Mouse (Mus musculus) liver, embryonic 12.5 days (tissue): ENCODE data around the gene Osbpl2. TPM values are rescaled to one million over a fixed set of nuclear protein-coding genes. Genes with fewer than 3 reads are reported as not detected.

ENCODE experiments used
- ATAC-seq: fragments of 200-750 bp; cut with Nextera tagmentation; 2 replicates; pipeline ENCODE4 v1.8.0; 2017; ENCODE audit warnings: moderate number of reproducible peaks, mild to moderate bottlenecking, moderate library complexity
- H3K27ac ChIP-seq: fragments of 300-500 bp; sonication (generic); 2 replicates; pipeline ENCODE4 v1.5.1; 2016; ENCODE audit warnings: mild to moderate bottlenecking
- H3K27me3 ChIP-seq: fragments of 300-500 bp; sonication (generic); replicated peaks from 2 replicates; pipeline ENCODE4 v1.6.1; 2016; ENCODE audit warnings: mild to moderate bottlenecking, moderate library complexity
- H3K36me3 ChIP-seq: fragments of 300-500 bp; sonication (generic); 2 replicates; pipeline ENCODE4 v1.6.1; 2016; ENCODE audit warnings: mild to moderate bottlenecking, moderate library complexity
- H3K4me1 ChIP-seq: fragments of 300-500 bp; sonication (generic); 2 replicates; pipeline ENCODE4 v1.6.1; 2016
- H3K4me2 ChIP-seq: fragments of 300-500 bp; sonication (generic); 2 replicates; pipeline ENCODE4 v1.6.1; 2016; ENCODE audit warnings: mild to moderate bottlenecking, moderate library complexity
- H3K4me3 ChIP-seq: fragments of 300-500 bp; sonication (generic); 2 replicates; pipeline ENCODE4 v1.5.1; 2016; ENCODE audit warnings: mild to moderate bottlenecking, moderate library complexity
- H3K9ac ChIP-seq: fragments of 300-500 bp; sonication (generic); 2 replicates; pipeline ENCODE4 v1.6.1; 2016; ENCODE audit warnings: mild to moderate bottlenecking, moderate library complexity
- H3K9me3 ChIP-seq: fragments of 300-500 bp; sonication (generic); replicated peaks from 2 replicates; pipeline ENCODE4 v1.6.1; 2016; ENCODE audit warnings: mild to moderate bottlenecking, moderate library complexity
- WGBS: fragments of 180-500 bp; shearing (Covaris S2); methylation state at CpG from one replicate; pipeline ENCODE4 v1.1.7; 2016; ENCODE audit not compliant: insufficient replicate concordance; 5-methylcytosine and 5-hydroxymethylcytosine counted together
- polyA plus RNA-seq: library from polyadenylated mRNA; unstranded; fragments of >200 nt; fragmentation: Nextera tagmentation; extraction: Ambion mirVana; gene quantifications from 2 replicates; pipeline ENCODE4 v1.2.1, GENCODE M21; 2016

Osbpl2 gene
- polyA plus RNA-seq, 1 experiment from 2014 or later = 13.5 TPM

DNA sequence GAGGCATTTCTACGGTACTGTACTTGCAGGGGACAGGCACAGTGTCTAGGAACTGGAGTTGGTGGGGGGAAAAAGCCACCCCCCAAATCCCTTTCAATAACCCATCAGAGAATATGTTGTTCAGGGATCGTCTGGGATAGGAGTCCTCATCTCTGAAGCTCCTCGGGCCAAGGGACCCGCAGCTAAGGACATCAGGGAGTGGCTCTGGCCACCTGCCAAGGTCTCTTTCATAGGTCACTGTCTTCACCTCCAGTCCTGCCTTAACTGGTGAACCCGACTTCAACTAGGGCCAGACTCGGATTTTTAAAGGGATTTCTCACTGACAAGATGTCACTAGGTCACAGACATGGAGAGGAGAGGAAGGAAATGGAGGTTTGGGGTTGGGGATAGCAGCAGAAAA is 10.8 kb upstream of the Osbpl2 start:
- Histone ChIP-seq H3K4me2 (no peak overlapping the region), H3K9me3 (no peaks in the 10 kb centered on the region), H3K36me3 (no peaks in the 10 kb centered on the region), H3K4me1 (peaks cover 16% of the 10 kb centered on the region), H3K27me3 (peaks cover 59% of the 10 kb centered on the region), H3K9ac (no peak overlapping the region), H3K27ac (no peak overlapping the region), H3K4me3 (no peak overlapping the region)
- no peak for ATAC-seq
- WGBS = 43% methylated on average over 6 of the region's 6 CpGs

DNA sequence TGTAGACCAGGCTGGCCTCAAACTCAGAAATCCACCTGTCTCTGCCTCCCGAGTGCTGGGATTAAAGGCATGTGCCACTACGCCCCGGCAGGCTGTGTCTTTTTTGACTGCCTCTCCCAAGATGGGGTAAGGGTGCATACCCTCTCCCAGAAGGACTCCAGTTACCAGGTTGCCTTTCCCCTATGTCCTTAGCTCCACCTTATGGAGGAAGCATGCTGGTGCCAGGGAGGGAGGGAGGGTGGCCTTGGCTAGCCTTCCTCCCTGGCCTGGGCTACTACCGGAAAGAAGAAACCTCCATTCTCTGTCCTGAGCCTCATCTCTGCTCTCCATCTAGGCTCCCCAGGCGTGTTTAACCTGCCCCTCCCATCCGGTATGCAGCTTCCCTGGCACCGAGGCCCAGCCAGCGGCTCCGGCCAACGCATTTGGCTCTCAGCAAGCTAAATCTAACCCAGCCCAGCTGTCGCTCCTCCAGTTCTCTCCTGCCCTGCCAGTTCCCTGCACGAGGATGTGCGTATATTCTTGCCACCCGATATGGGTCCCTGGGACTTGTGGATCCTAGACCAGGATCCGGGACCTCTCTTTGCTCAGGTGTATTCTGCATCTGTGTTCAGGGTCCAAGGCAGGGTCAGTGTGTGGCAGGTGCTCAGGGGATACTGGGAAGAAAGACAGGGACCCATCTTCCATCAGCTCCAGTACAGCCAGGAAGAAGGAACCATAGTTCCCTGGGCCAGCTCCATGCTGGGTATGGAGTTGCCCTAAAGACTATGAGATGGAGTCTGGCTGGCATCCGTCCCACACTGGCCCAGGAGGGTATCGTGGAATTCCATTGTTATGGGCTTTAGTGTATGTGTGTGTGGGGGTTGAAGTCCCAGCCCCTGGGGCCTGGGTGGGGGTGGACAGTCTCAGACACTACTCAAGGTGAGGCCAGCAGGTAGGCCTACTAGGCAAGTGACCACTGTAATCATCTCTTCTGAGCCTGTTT is 4.9 kb upstream of the Osbpl2 start:
- H3K4me3 ChIP-seq = no peak overlapping the region
- no peak overlapping the region for H3K9ac ChIP-seq
- no peak for ATAC-seq
- no peaks in the 10 kb centered on the region for H3K9me3 ChIP-seq
- H3K27me3 ChIP-seq = peaks cover 51% of the 10 kb centered on the region
- peaks cover 28% of the 10 kb centered on the region for H3K4me1 ChIP-seq
- H3K36me3 ChIP-seq = no peaks in the 10 kb centered on the region
- H3K4me2 ChIP-seq = no peak overlapping the region
- H3K27ac ChIP-seq = no peak overlapping the region
- WGBS = 60% methylated on average over 17 of the region's 17 CpGs

DNA sequence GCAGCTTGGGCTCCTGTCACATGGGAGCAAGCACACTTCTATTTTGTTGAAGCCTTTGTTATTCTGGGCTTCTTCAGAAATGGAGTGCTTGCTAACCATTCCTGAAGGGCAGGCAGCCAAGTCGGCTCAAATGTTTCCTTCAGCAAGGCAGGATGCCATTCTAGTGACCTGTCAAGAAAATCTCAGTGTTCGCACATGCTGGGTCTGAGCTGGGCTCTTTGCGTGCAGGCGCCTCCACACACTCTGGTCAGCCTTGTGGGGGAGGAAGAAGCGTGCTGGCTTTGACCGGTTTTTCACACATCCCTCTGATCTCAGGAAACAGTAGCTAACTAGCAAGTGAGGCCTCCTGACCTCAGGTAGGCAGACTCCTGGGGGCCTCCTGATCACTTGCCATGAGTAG is 3.8 kb upstream of the Osbpl2 start:
- Histone ChIP-seq H3K4me1 (peaks cover 35% of the 10 kb centered on the region), H3K27me3 (peaks cover 44% of the 10 kb centered on the region)
- 30% methylated on average over 6 of the region's 6 CpGs for WGBS

DNA sequence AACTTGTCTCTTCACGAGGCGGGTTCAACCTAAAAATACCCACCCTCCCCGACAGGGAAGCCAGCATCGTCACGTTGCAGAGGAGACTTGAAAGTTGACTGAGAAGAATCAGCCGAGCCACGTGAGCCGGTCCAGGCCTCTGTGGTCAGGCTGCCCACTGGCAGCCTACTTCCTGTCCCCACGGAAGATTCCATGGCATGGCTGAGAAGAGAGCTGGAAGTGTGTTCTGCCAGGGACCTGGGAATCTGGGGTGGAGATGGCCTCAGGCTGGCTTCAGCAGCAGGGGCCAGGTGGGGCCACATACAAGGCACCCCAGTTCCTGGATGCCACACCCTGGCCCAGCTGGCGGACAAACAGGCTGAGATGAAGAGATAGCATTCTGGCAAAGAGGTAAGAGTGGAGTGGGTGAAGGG is 3.0 kb upstream of the Osbpl2 start:
- H3K9ac ChIP-seq = no peak overlapping the region
- WGBS = 30% methylated on average over 10 of the region's 10 CpGs
- peaks cover 43% of the 10 kb centered on the region for H3K4me1 ChIP-seq
- no peaks in the 10 kb centered on the region for H3K36me3 ChIP-seq
- no peaks in the 10 kb centered on the region for H3K9me3 ChIP-seq
- peaks cover 36% of the 10 kb centered on the region for H3K27me3 ChIP-seq
- no peak overlapping the region for H3K4me2 ChIP-seq
- no peak for ATAC-seq
- H3K4me3 ChIP-seq = no peak overlapping the region
- no peak overlapping the region for H3K27ac ChIP-seq

More for the DNA sequence above, 3.8 kb upstream of the Osbpl2 start:
- H3K4me3 ChIP-seq = no peak overlapping the region
- H3K9ac ChIP-seq = no peak overlapping the region
- H3K27ac ChIP-seq = no peak overlapping the region
- no peaks in the 10 kb centered on the region for H3K9me3 ChIP-seq
- ATAC-seq = no peak
- H3K4me2 ChIP-seq = no peak overlapping the region
- H3K36me3 ChIP-seq = no peaks in the 10 kb centered on the region

DNA sequence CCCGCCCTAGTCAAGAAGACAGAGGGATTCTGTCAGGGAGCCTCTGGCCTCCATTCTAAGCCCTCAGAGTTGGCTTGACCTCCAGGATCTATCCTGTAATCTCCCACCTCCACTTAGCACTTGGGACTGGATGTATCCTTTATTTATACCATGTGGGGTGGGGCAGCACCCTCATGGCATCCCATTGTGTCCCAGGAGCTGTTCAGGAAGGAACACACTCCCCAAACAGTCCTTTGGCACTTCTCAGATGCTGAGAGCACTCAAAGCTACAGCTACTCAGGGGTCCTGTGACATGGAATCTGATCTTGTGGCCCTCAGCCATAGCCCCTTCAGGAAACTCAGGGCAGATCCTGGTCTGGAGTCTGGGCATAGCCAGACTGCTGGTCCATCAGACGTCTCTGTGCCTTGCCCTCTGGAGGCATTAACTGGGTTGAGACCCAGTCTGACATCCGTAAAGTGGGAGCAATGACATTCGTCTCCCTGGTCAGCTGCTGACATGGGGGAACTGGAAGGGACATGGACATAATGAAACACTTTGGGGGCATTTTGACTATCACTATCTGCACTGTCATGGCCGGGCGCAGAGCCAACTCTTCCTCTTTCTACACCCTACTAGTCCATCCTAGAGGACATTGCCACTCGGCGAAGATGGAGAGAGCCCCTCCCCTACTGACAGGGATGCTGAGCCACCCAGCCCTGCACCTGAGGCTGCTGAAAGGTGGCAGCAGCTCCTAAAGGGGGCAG is 2.2 kb upstream of the Osbpl2 start:
- no peak overlapping the region for H3K4me2 ChIP-seq
- H3K9ac ChIP-seq = no peak overlapping the region
- no peaks in the 10 kb centered on the region for H3K9me3 ChIP-seq
- peaks cover 44% of the 10 kb centered on the region for H3K4me1 ChIP-seq
- no peak for ATAC-seq
- no peak overlapping the region for H3K4me3 ChIP-seq
- no peak overlapping the region for H3K27ac ChIP-seq
- 53% methylated on average over 8 of the region's 8 CpGs for WGBS
- H3K36me3 ChIP-seq = no peaks in the 10 kb centered on the region
- H3K27me3 ChIP-seq = peaks cover 36% of the 10 kb centered on the region

DNA sequence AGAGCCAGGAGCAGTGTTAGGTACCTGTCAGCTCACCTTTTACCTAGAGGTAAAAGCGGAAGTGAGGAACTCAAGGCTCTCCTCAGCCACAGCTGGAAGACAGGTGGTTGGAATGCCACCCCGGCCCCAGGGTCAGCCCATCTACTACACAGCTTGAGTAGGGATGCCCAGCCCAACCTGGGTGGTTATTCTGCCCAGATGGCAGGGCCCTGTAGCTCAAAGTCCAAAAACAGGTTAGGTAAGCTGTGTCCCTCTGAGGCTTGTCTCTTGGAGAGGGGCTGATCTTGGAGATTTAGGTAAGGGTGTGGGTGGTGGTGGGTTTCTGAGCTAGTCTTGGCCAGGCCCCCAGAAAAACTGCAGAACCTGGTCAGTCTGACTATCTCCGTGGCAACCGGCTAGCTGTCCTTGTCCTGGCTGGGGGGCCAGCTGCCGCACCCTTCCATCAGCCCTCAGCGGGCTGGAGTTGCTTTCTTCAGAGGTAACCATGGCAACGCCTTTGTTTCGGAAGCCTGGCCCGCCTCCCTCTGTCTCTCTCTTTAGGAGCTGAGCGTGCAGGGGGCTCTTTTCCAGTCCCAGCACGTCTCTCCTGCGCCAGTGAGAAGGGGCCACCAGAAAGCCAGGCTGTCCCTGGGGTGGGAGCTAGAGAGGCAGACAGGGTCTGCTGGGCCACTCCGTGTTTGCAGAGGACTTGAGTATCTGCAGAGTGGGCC is 1.5 kb upstream of the Osbpl2 start:
- WGBS = 18% methylated on average over 13 of the region's 13 CpGs
- Histone ChIP-seq H3K27ac (no peak overlapping the region), H3K36me3 (no peaks in the 10 kb centered on the region), H3K4me1 (peaks cover 44% of the 10 kb centered on the region), H3K27me3 (peaks cover 36% of the 10 kb centered on the region), H3K9me3 (no peaks in the 10 kb centered on the region), H3K4me2 (peak overlapping the region; percentile 86; the same call in 1 of the 2 replicates), H3K4me3 (no peak overlapping the region), H3K9ac (no peak overlapping the region)
- ATAC-seq = no peak

DNA sequence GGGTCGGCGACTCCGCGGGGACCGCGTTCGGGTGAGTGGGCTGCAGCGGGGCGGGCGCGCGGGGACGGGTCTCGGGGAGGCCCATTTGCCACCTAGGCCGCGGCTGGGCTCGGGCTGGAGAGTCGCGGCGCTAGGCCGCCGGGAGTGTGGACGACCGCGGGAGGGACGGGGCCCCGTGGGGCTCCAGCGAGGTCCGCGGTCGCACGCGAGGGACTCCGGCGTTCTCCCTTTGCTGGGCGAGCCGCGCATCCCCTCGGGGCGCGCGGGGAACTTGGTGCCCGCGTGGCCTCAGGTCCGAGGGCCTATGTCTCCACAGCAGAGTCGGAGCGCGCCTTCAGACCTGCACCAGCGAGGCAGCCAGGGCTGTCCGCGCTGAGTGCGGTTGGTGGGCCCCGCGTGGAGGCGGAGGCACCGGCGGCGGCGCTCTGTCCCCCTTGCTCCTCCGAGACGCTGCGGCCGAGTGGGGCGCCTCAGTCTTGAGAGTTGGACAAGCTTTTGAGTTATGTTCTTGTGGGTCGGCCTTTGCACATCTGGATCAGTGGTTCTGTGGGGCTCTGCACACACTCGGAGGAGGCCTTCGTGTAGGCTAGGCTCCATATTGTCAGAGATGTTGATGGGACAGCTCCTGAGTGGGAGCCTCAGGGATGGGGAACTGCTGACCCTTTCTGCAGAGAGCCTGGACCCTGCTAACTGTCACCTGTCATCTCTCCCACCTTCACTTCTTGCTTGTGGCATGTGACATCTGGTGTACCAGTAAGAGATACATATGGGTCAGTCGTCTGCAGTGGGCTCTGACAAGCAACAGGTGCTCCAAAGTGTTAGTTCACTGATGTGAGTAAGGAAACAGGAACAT is 559 bp downstream of the Osbpl2 start:
- Histone ChIP-seq H3K4me1 (peaks cover 44% of the 10 kb centered on the region), H3K36me3 (peaks cover 6% of the 10 kb centered on the region), H3K9me3 (no peaks in the 10 kb centered on the region), H3K4me3 (peak overlapping the region; percentile 81), H3K27ac (peak overlapping the region; percentile 75), H3K4me2 (peak overlapping the region; percentile 86), H3K27me3 (peaks cover 30% of the 10 kb centered on the region), H3K9ac (peak overlapping the region; percentile 88)
- under 1% methylated on average over 62 of the region's 68 CpGs for WGBS
- ATAC-seq = peak; percentile 19; the same call in 1 of the 2 replicates

DNA sequence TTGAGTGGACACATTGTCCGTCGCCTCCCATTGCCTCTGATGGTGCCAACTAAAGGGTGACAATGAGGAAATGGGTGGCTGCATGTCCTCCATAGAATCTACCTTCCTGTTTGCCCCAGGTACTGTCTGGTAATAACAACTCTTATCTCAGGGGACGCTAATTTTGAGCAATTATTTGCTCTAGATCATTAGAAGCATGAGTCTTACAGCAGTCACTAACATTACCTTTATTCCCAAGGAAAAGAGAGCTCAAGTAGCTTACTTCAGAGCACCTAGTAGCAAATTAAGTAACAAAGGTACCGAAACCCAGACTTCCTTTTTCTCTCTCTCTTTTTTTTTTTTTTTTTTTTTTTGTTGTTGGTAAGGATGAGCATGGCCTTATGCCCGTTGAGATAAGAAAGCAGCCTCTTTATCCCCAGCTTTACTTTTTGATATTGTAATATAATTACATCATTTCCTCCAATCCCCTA is 1.2 kb downstream of the Osbpl2 start:
- no peak for ATAC-seq
- peak overlapping the region; percentile 88 for H3K9ac ChIP-seq
- H3K27me3 ChIP-seq = peaks cover 29% of the 10 kb centered on the region
- WGBS = 39% methylated on average over 5 of the region's 5 CpGs
- H3K9me3 ChIP-seq = no peaks in the 10 kb centered on the region
- no peak overlapping the region for H3K27ac ChIP-seq
- peaks cover 43% of the 10 kb centered on the region for H3K4me1 ChIP-seq
- peak overlapping the region; percentile 81 for H3K4me3 ChIP-seq
- peak overlapping the region; percentile 86 for H3K4me2 ChIP-seq
- H3K36me3 ChIP-seq = peaks cover 6% of the 10 kb centered on the region

DNA sequence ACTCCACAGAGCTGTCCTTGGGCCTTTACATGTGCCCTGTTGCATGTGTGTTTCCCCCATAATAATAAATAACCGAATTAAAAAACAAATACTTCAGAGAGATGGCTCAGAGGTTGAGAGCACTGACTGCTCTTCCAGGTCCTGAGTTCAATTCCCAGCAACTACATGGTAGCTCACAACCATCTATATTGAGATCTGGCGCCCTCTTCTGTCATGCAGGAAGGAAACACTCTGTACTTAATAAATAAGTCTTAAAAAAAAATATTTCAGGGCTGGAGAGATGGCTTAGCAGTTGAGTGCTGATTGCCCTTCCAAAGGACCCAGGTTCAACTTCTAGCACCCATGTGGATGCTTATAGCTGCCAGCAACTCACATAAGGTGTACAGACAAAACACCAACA is 5.1 kb downstream of the Osbpl2 start:
- no peak overlapping the region for H3K27ac ChIP-seq
- H3K9ac ChIP-seq = no peak overlapping the region
- no peak for ATAC-seq
- no peaks in the 10 kb centered on the region for H3K27me3 ChIP-seq
- peaks cover 25% of the 10 kb centered on the region for H3K4me1 ChIP-seq
- WGBS = 65% methylated on average over 2 of the region's 2 CpGs
- H3K4me2 ChIP-seq = no peak overlapping the region
- peaks cover 6% of the 10 kb centered on the region for H3K36me3 ChIP-seq
- H3K4me3 ChIP-seq = no peak overlapping the region
- no peaks in the 10 kb centered on the region for H3K9me3 ChIP-seq

DNA sequence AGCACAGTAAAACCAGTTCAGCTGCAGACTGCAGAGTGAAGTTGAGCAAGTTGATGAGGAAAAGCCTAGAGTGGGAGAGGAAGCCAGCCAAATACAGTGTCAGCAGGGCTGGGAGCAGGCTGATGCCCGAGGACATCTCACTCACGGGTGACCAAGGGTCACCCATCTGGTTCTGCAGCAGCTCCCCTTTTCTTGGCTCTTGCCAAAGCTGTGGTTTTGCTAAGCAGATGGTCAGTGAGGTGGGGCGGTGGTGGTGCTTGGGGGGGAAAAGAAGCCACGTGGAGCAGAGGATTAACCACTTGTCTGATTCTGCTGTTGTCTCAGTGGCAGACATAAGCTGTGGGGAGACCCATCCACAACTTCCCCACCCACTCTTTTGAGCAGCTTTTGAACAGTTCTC is 7.1 kb downstream of the Osbpl2 start:
- Histone ChIP-seq H3K9ac (no peak overlapping the region), H3K27ac (no peak overlapping the region), H3K9me3 (no peaks in the 10 kb centered on the region), H3K4me2 (no peak overlapping the region), H3K4me3 (no peak overlapping the region), H3K27me3 (no peaks in the 10 kb centered on the region), H3K4me1 (peaks cover 9% of the 10 kb centered on the region; the same call in 1 of the 2 replicates), H3K36me3 (peaks cover 6% of the 10 kb centered on the region)
- ATAC-seq = no peak
- 20% methylated on average over 4 of the region's 4 CpGs for WGBS

DNA sequence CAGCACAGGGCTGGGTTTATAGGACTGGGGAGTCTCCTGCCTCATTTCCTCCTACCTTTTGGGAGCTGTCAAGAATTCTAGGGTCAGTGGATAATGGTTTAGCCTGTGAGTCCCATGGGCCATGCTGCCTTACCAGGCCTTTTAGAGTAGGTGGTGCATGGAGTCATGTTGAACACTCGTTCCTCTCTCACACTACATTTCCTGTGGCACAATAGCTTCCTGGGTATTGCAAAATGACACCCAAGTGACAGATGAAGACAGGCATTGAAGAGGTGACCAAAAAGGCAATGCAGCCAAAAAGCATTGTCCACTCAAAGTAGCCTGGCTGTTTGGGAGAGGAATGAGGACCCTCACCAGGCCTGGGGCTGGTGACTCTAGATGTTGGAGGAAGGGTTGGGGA is 8.6 kb downstream of the Osbpl2 start:
- Histone ChIP-seq H3K4me2 (no peak overlapping the region), H3K4me3 (no peak overlapping the region), H3K9ac (no peak overlapping the region), H3K27ac (no peak overlapping the region), H3K4me1 (peaks cover 9% of the 10 kb centered on the region; the same call in 1 of the 2 replicates), H3K9me3 (no peaks in the 10 kb centered on the region), H3K36me3 (peaks cover 6% of the 10 kb centered on the region), H3K27me3 (no peaks in the 10 kb centered on the region)
- 40% methylated on average over 1 of the region's 1 CpGs for WGBS
- no peak for ATAC-seq
